Mouse (Mus musculus): ENCODE measurements around the gene Susd6. TPM values are rescaled to one million over a fixed set of nuclear protein-coding genes. Genes with fewer than 3 reads are reported as not detected.

The Susd6 gene
- total and polyA plus RNA-seq, 3 experiments = 7.8 to 11.0 (median 8.7) TPM

DNA sequence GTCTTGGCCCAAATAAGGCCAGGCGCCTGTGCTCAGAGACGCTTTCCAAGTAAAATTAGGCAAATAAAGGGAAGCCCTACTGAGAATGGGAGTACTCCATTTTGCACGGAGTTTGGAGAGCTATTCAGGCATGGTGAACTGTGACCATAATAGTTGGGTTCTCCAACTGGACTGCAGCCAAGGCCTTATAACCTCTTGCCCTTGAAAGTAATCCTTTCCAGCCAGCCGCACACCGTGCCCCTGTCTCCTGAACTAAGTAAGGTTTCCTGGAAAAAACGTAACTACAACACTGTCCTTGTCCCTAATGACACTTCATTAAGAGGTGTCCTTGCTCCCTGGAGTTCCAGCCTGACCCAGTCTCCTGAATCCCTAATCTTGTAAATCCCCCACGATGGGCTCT, 135.6 kb downstream of the Susd6 start:
- H3K27me3 ChIP-seq (replicated peaks) = no peaks in the 10 kb centered on the region
- no peaks in the 10 kb centered on the region for H3K36me3 ChIP-seq (replicated peaks in 1 of 2; ENCODE audit: control insufficient read depth in 1 of 2, insufficient read depth in 1 of 2, low read length in 1 of 2)
- in situ Hi-C loops (cut with MboI; ENCODE audit: low pct_ligation_motif_present, low pct_unique_long_range_greater_than_20kb, low sequenced_read_pairs) = no loop called here
- TF ChIP-seq ZKSCAN1 (IDR thresholded peaks at IDR 0.05; ENCODE audit: borderline replicate concordance, low read depth, low read length) = no peak
- TF ChIP-seq CHD1 (IDR thresholded peaks at IDR 0.05; ENCODE audit: low read depth, low read length) = no peak
- no peak for TF ChIP-seq ZNF384 (IDR thresholded peaks at IDR 0.05; ENCODE audit: low read depth, low read length)
- no peak for TF ChIP-seq GABPA (IDR thresholded peaks at IDR 0.05; ENCODE audit: insufficient replicate concordance, low read depth, low read length)
- TF ChIP-seq MYC (IDR thresholded peaks at IDR 0.05; ENCODE audit: low read depth, low read length) = no peak
- TF ChIP-seq POLR2A (IDR thresholded peaks at IDR 0.05; ENCODE audit: low read depth, low read length) = no peak
- TF ChIP-seq BHLHE40 (IDR thresholded peaks at IDR 0.05; ENCODE audit: low read depth, low read length) = no peak
- TF ChIP-seq IRF4 (IDR thresholded peaks at IDR 0.05; ENCODE audit: low read depth, low read length) = no peak
- TF ChIP-seq MAX (IDR thresholded peaks at IDR 0.05; ENCODE audit: low read length) = no peak
- no peak for TF ChIP-seq TBP (conservative IDR thresholded peaks at IDR 0.05; ENCODE audit: low read depth, low read length)
- TF ChIP-seq RCOR1 (conservative IDR thresholded peaks at IDR 0.05; ENCODE audit: low read depth, low read length) = no peak
- no peak for TF ChIP-seq HCFC1 (IDR thresholded peaks at IDR 0.05; ENCODE audit: low read depth, low read length)
- TF ChIP-seq TCF12 (IDR thresholded peaks at IDR 0.05; ENCODE audit: low read depth, low read length) = no peak
- H3K79me2 ChIP-seq (replicated peaks; ENCODE audit: control insufficient read depth, extremely low read depth, insufficient read depth, poor library complexity, severe bottlenecking) = no peaks in the 10 kb centered on the region
- H3K27ac ChIP-seq (ENCODE audit: insufficient read depth, low read depth) = no peak overlapping the region
- H3K4me3 ChIP-seq (replicated peaks in 1 of 3; ENCODE audit: low read depth in 2 of 3, low read length in 2 of 3, poor library complexity in 1 of 3) = no peak overlapping the region
- dilution Hi-C loops (cut with MboI; ENCODE audit: extremely low pct_ligation_motif_present, extremely low pct_unique_long_range_greater_than_20kb, low sequenced_read_pairs) = no loop called here
- no peaks in the 10 kb centered on the region for H3K9me3 ChIP-seq (replicated peaks; ENCODE audit: low read length)
- no peak overlapping the region for H3K9ac ChIP-seq (ENCODE audit: insufficient read depth, low read depth)
- no peak overlapping the region for H3K4me2 ChIP-seq (ENCODE audit: insufficient read depth, low read depth, poor library complexity, severe bottlenecking)
- H3K4me1 ChIP-seq (ENCODE audit: control insufficient read depth in 1 of 2, insufficient read depth in 2 of 2) = peaks cover 0 to 2% of the 10 kb centered on the region in 2 experiments; a peak in 1 of 4 replicates
- no peak for DNase-seq (ENCODE audit: extremely low read depth)

DNA sequence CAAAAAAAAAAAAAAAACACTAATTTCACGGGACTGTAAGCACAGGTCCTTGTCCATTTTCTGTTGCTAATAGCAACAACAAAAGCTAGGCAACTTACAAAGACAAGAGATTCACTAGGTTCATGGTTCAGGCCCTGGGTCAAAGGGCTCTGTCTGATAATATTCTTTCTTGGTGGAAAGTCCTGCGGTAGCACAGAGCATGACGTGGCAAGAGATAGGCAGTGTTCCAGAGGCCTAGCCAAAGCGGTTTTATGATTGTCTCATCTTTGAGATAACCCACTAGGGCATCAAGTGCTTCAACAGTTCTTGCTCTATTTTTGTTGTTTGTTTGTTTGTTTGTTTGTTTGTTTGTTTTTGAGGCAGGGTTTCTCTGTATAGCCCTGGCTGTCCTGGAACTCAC, 136.2 kb downstream of the Susd6 start:
- Histone ChIP-seq H3K9me3 (replicated peaks; ENCODE audit: low read length) (no peaks in the 10 kb centered on the region), H3K4me2 (ENCODE audit: insufficient read depth, low read depth, poor library complexity, severe bottlenecking) (no peak overlapping the region), H3K9ac (ENCODE audit: insufficient read depth, low read depth) (no peak overlapping the region), H3K36me3 (replicated peaks in 1 of 2; ENCODE audit: control insufficient read depth in 1 of 2, insufficient read depth in 1 of 2, low read length in 1 of 2) (no peaks in the 10 kb centered on the region), H3K4me1 (ENCODE audit: control insufficient read depth in 1 of 2, insufficient read depth in 2 of 2) (peaks cover 0 to 2% of the 10 kb centered on the region in 2 experiments; a peak in 1 of 4 replicates), H3K4me3 (replicated peaks in 1 of 3; ENCODE audit: low read depth in 2 of 3, low read length in 2 of 3, poor library complexity in 1 of 3) (no peak overlapping the region), H3K79me2 (replicated peaks; ENCODE audit: control insufficient read depth, extremely low read depth, insufficient read depth, poor library complexity, severe bottlenecking) (no peaks in the 10 kb centered on the region), H3K27ac (ENCODE audit: insufficient read depth, low read depth) (no peak overlapping the region), H3K27me3 (replicated peaks) (no peaks in the 10 kb centered on the region)
- dilution Hi-C loops (cut with MboI; ENCODE audit: extremely low pct_ligation_motif_present, extremely low pct_unique_long_range_greater_than_20kb, low sequenced_read_pairs) (no loop called here), in situ Hi-C loops (cut with MboI; ENCODE audit: low pct_ligation_motif_present, low pct_unique_long_range_greater_than_20kb, low sequenced_read_pairs) (no loop called here)
- no peak for DNase-seq (ENCODE audit: extremely low read depth)
- TF ChIP-seq JUND (conservative IDR thresholded peaks at IDR 0.05; ENCODE audit: low read depth, low read length) = no peak
- no peak for TF ChIP-seq ZMIZ1 (IDR thresholded peaks at IDR 0.05; ENCODE audit: low read depth, low read length)
- TF ChIP-seq RAD21 (IDR thresholded peaks at IDR 0.05; ENCODE audit: low read depth, low read length) = no peak
- TF ChIP-seq JUN (IDR thresholded peaks at IDR 0.05; ENCODE audit: insufficient read depth, low read depth, low read length) = no peak
- no peak for TF ChIP-seq CTCF (conservative IDR thresholded peaks at IDR 0.05 in 1 of 2, IDR thresholded peaks at IDR 0.05 in 1 of 2; ENCODE audit: low read depth in 2 of 2, low read length in 2 of 2)
- TF ChIP-seq NELFE (IDR thresholded peaks at IDR 0.05; ENCODE audit: low read depth, low read length) = no peak
- no peak for TF ChIP-seq TCF12 (IDR thresholded peaks at IDR 0.05; ENCODE audit: low read depth, low read length)
- no peak for TF ChIP-seq POLR2A (IDR thresholded peaks at IDR 0.05; ENCODE audit: low read depth, low read length)
- TF ChIP-seq TBP (conservative IDR thresholded peaks at IDR 0.05; ENCODE audit: low read depth, low read length) = no peak
- TF ChIP-seq HCFC1 (IDR thresholded peaks at IDR 0.05; ENCODE audit: low read depth, low read length) = no peak
- no peak for TF ChIP-seq MEF2A (IDR thresholded peaks at IDR 0.05; ENCODE audit: borderline replicate concordance, low read depth, low read length)
- TF ChIP-seq RCOR1 (conservative IDR thresholded peaks at IDR 0.05; ENCODE audit: low read depth, low read length) = no peak
- no peak for TF ChIP-seq SIN3A (IDR thresholded peaks at IDR 0.05; ENCODE audit: low read length)
- no peak for TF ChIP-seq IRF4 (IDR thresholded peaks at IDR 0.05; ENCODE audit: low read depth, low read length)
- TF ChIP-seq SMC3 (IDR thresholded peaks at IDR 0.05; ENCODE audit: low read depth, low read length) = no peak
- TF ChIP-seq MAFK (IDR thresholded peaks at IDR 0.05; ENCODE audit: insufficient replicate concordance, low read length) = no peak
- TF ChIP-seq MXI1 (IDR thresholded peaks at IDR 0.05; ENCODE audit: low read depth, low read length) = no peak

Measured in CH12.LX (cell line).